Mouse (Mus musculus) E14TG2a.4 (cell line): ENCODE data around the gene Akt2.
"Not testable (repeated sequence)": the region's sequence is repeated elsewhere in the genome, so short reads cannot be mapped to it uniquely, and the experiment has no call there.

Experiments used
- H3K27me3 ChIP-seq: 2 replicates; pipeline ENCODE4 v1.6.1; 2014; ENCODE audit warnings: low read length, control low read depth; ENCODE audit not compliant: insufficient read depth
- H3K36me3 ChIP-seq: 2 replicates; pipeline ENCODE4 v1.6.1; 2014; ENCODE audit warnings: low read length, control low read depth; ENCODE audit not compliant: insufficient read depth
- H3K4me1 ChIP-seq: replicated peaks from 2 replicates; pipeline ENCODE4 v1.6.1; 2014; ENCODE audit warnings: low read depth, low read length, control low read depth
- H3K4me3 ChIP-seq: replicated peaks from 2 replicates; pipeline ENCODE4 v1.5.1; 2014; ENCODE audit warnings: mild to moderate bottlenecking, low read length
- H3K9me3 ChIP-seq: 2 replicates; pipeline ENCODE4 v1.6.1; 2014; ENCODE audit warnings: low read length, control low read depth
- CTCF ChIP-seq: conservative IDR thresholded peaks from 2 replicates; pipeline ENCODE4 v1.5.1; 2014; ENCODE audit warnings: low read length
- NANOG ChIP-seq: IDR thresholded peaks from 2 replicates; pipeline ENCODE4 v1.6.1; 2014; ENCODE audit warnings: borderline replicate concordance, low read length, mixed read lengths
- POU5F1 ChIP-seq: IDR thresholded peaks from 2 replicates; pipeline ENCODE4 v1.6.1; 2014; ENCODE audit warnings: low read length, borderline replicate concordance

Gene Akt2

GRCm38 (mm10) chr7:27613751-27614499, 22.6 kb downstream of the Akt2 start:
- Histone ChIP-seq H3K9me3 (no peaks in the 10 kb centered on the region), H3K27me3 (no peaks in the 10 kb centered on the region), H3K36me3 (peaks cover 85% of the 10 kb centered on the region), H3K4me3 (no peak overlapping the region), H3K4me1 (peaks cover 18% of the 10 kb centered on the region)
- TF ChIP-seq NANOG (no peak), POU5F1 (no peak), CTCF (no peak)

- H3K27me3 ChIP-seq: no peaks in the 10 kb centered on the region
- TF ChIP-seq CTCF (no peak), NANOG (no peak), POU5F1 (no peak)
Measured at GRCm38 (mm10) chr7:27621028-27621427, 29.7 kb downstream of the Akt2 start.

GRCm38 (mm10) chr7:27622234-27622633, 30.9 kb downstream of the Akt2 start:
- H3K4me3 ChIP-seq: peak overlapping the region; percentile 35; the same call in 1 of the 2 replicates
- no peaks in the 10 kb centered on the region for H3K27me3 ChIP-seq
- peaks cover 78% of the 10 kb centered on the region for H3K4me1 ChIP-seq
- peaks cover 82% of the 10 kb centered on the region for H3K36me3 ChIP-seq
- H3K9me3 ChIP-seq: no peaks in the 10 kb centered on the region
- TF ChIP-seq CTCF (no peak), NANOG (peak; percentile 91)

More at GRCm38 (mm10) chr7:27621028-27621427, 29.7 kb downstream of the Akt2 start:
- Histone ChIP-seq H3K9me3 (no peaks in the 10 kb centered on the region), H3K4me3 (peak overlapping the region; percentile 39; the same call in 1 of the 2 replicates), H3K36me3 (peaks cover 83% of the 10 kb centered on the region), H3K4me1 (peaks cover 66% of the 10 kb centered on the region)

- H3K9me3 ChIP-seq: no peaks in the 10 kb centered on the region
- no peak for TF ChIP-seq CTCF
- TF ChIP-seq NANOG: no peak
- no peak for TF ChIP-seq POU5F1
Measured at GRCm38 (mm10) chr7:27624967-27625366, 33.6 kb downstream of the Akt2 start.

GRCm38 (mm10) chr7:27627707-27628106, 36.4 kb downstream of the Akt2 start:
- TF ChIP-seq NANOG: no peak
- no peak for TF ChIP-seq POU5F1
- TF ChIP-seq CTCF: no peak
- H3K4me1 ChIP-seq: peaks cover 69% of the 10 kb centered on the region
- no peak overlapping the region for H3K4me3 ChIP-seq
- no peaks in the 10 kb centered on the region for H3K27me3 ChIP-seq
- H3K36me3 ChIP-seq: peaks cover 86% of the 10 kb centered on the region
- H3K9me3 ChIP-seq: no peaks in the 10 kb centered on the region

More at GRCm38 (mm10) chr7:27624967-27625366, 33.6 kb downstream of the Akt2 start:
- Histone ChIP-seq H3K4me3 (no peak overlapping the region), H3K36me3 (peaks cover 83% of the 10 kb centered on the region), H3K27me3 (no peaks in the 10 kb centered on the region), H3K4me1 (peaks cover 93% of the 10 kb centered on the region)

- Histone ChIP-seq H3K4me3 (no peak overlapping the region), H3K9me3 (no peaks in the 10 kb centered on the region), H3K36me3 (peaks cover 91% of the 10 kb centered on the region), H3K4me1 (peaks cover 69% of the 10 kb centered on the region), H3K27me3 (no peaks in the 10 kb centered on the region)
- no peak for TF ChIP-seq NANOG
Measured at GRCm38 (mm10) chr7:27628190-27628589, 36.8 kb downstream of the Akt2 start.

- not testable (repeated sequence) for H3K4me3 ChIP-seq, H3K27me3 ChIP-seq, H3K9me3 ChIP-seq
- peaks cover 68% of the 10 kb centered on the region for H3K4me1 ChIP-seq
- H3K36me3 ChIP-seq: peaks cover 90% of the 10 kb centered on the region
Measured at GRCm38 (mm10) chr7:27628816-27629215, 37.5 kb downstream of the Akt2 start.

GRCm38 (mm10) chr7:27631439-27631838, 40.1 kb downstream of the Akt2 start:
- H3K4me3 ChIP-seq: no peak overlapping the region
- no peaks in the 10 kb centered on the region for H3K9me3 ChIP-seq
- no peaks in the 10 kb centered on the region for H3K27me3 ChIP-seq
- peaks cover 89% of the 10 kb centered on the region for H3K36me3 ChIP-seq
- peaks cover 58% of the 10 kb centered on the region for H3K4me1 ChIP-seq
- no peak for TF ChIP-seq POU5F1
- no peak for TF ChIP-seq NANOG
- TF ChIP-seq CTCF: no peak

GRCm38 (mm10) chr7:27633166-27633565, 41.8 kb downstream of the Akt2 start:
- Histone ChIP-seq H3K36me3 (peaks cover 89% of the 10 kb centered on the region), H3K4me1 (peaks cover 53% of the 10 kb centered on the region), H3K9me3 (no peaks in the 10 kb centered on the region), H3K27me3 (no peaks in the 10 kb centered on the region), H3K4me3 (no peak overlapping the region)
- TF ChIP-seq NANOG (no peak), POU5F1 (no peak), CTCF (no peak)
